8 mouse cellular contexts compared by ENCODE assay signal in the genomic region with DNA sequence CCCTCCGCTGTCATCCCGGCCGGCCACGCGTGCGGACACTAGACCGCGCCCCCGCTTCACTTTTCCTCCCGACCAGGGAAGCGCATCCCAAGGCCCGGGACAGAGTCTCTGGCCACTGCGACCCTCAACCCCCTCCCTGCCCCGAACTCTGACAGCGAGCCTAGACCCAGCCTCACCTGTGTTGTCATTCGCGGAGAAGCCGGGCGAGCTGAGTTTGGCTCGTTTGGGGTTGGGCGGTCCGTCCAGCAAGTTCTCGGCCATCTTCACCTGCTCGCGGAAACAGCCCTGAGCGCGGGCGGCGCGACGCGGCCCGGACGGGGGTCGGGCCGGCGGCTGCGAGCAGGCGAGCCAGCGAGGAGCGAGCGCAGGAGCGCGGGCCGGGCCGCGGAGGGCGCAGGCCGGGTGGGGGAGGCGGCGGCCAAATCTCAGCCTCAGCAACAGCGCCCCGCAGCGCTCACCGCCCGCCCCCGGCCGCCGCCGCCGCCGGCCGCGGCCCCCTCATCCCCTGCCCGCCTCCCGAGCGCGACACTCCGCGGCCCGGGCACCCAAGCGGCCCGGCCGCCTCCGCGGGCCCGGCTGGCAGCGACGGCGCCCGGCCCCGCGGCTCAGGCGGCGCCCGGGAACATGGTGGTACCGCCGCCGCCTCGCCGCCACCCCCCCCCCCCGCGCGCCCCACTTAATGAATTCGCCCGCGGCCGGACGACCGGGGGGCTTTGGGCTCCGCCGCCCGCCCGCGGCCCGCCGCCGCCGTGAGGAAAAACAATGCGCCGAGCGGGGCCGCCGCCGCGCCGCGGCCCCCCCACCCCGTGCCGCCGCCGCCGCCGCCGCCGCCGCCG. TPM values are rescaled to one million over a fixed set of nuclear protein-coding genes. Genes with fewer than 3 reads are reported as not detected.
DNase-seq lines count a peak whose midpoint lies in the region; ATAC-seq lines count a peak whose summit lies in the region.

No protein-coding gene starts in this region.

- H3K36me3 ChIP-seq in intestine, embryonic 14.5 days (ENCODE audit: control insufficient read depth, insufficient read depth, low read length), result no peaks in the 10 kb centered on the region; the same call in 1 of the 2 replicates
- H3K36me3 ChIP-seq in limb, embryonic 11.5 days (ENCODE audit: control insufficient read depth, insufficient read depth, low read length), result no peaks in the 10 kb centered on the region
- H3K36me3 ChIP-seq in midbrain, embryonic 12.5 days, result 0 out of 2 replicates have a peak, but pooled peaks cover 2% of the 10 kb centered on the region

- intact Hi-C loops in gastrocnemius, postnatal 14 days (cut with DNase I; ENCODE audit: low total_unique reads), result loop anchor here (5.0 to 10.0 kb wide), 2 partner anchors 96 to 138 kb away; partner anchors contain the start of gene Trap1

- peak; percentile 64 for DNase-seq in adipocyte (ENCODE audit: low spot score)
- DNase-seq in embryo, embryonic 10 days (ENCODE audit: low spot score), result peak; percentile 63
- DNase-seq in gastrocnemius, postnatal 14 days, result peak; percentile 81
- DNase-seq in intestine, embryonic 14.5 days (ENCODE audit: low spot score), result peak; percentile 80
- peak; percentile 65 for DNase-seq in limb, embryonic 11.5 days (ENCODE audit: low spot score)
- peak; percentile 40 for DNase-seq in skeletal muscle tissue, adult 2 months (ENCODE audit: low read depth, low spot score)
- no peak for DNase-seq in c-Kit-positive CD71-positive TER-119-positive erythroid progenitor cells, embryonic 14.5 days (ENCODE audit: low spot score)

- no peaks in the 10 kb centered on the region for H3K27me3 ChIP-seq in intestine, embryonic 14.5 days (replicated peaks; ENCODE audit: control insufficient read depth, insufficient read depth, low read length)
- H3K27me3 ChIP-seq in limb, embryonic 11.5 days (ENCODE audit: control insufficient read depth, insufficient read depth, low read length), result 0 out of 2 replicates have a peak, but pooled peaks cover 2% of the 10 kb centered on the region
- H3K27me3 ChIP-seq in midbrain, embryonic 12.5 days, result peaks cover 15% of the 10 kb centered on the region

- under 1% methylated on average over 48 of the region's 128 CpGs for WGBS in intestine, embryonic 14.5 days
- WGBS in limb, embryonic 11.5 days, result under 1% methylated on average over 80 of the region's 128 CpGs
- WGBS in midbrain, embryonic 12.5 days, result under 1% methylated on average over 77 of the region's 128 CpGs

- ATAC-seq in intestine, embryonic 14.5 days (replicated peaks; ENCODE audit: low FRiP score, low TSS enrichment, low read depth), result peak; percentile 69
- ATAC-seq in limb, embryonic 11.5 days (ENCODE audit: insufficient number of reproducible peaks, low FRiP score, low TSS enrichment, low read depth), result peak; percentile 44; the same call in 1 of the 2 replicates
- peak; percentile 64 for ATAC-seq in midbrain, embryonic 12.5 days (ENCODE audit: low FRiP score, low read depth)

- H3K9ac ChIP-seq in intestine, embryonic 14.5 days (ENCODE audit: low read length), result peak overlapping the region; percentile 97
- H3K9ac ChIP-seq in limb, embryonic 11.5 days (ENCODE audit: low read length), result peak overlapping the region; percentile 98
- peak overlapping the region; percentile 92 for H3K9ac ChIP-seq in midbrain, embryonic 12.5 days (replicated peaks)

- peaks cover 14% of the 10 kb centered on the region for H3K4me1 ChIP-seq in intestine, embryonic 14.5 days (replicated peaks; ENCODE audit: control insufficient read depth, insufficient read depth, low read length)
- H3K4me1 ChIP-seq in limb, embryonic 11.5 days (ENCODE audit: control insufficient read depth, insufficient read depth, low read length), result peaks cover 4% of the 10 kb centered on the region; the same call in 1 of the 2 replicates
- H3K4me1 ChIP-seq in midbrain, embryonic 12.5 days, result peaks cover 22% of the 10 kb centered on the region

- peak overlapping the region; percentile 93 for H3K4me3 ChIP-seq in intestine, embryonic 14.5 days (ENCODE audit: low read depth, low read length)
- H3K4me3 ChIP-seq in limb, embryonic 11.5 days (ENCODE audit: low read depth, low read length), result peak overlapping the region; percentile 93
- H3K4me3 ChIP-seq in midbrain, embryonic 12.5 days, result peak overlapping the region; percentile 89

- no peaks in the 10 kb centered on the region for H3K9me3 ChIP-seq in intestine, embryonic 14.5 days (ENCODE audit: control insufficient read depth, low read length)
- no peaks in the 10 kb centered on the region for H3K9me3 ChIP-seq in limb, embryonic 11.5 days (ENCODE audit: control insufficient read depth, low read length)
- no peaks in the 10 kb centered on the region for H3K9me3 ChIP-seq in midbrain, embryonic 12.5 days

- H3K4me2 ChIP-seq in intestine, embryonic 14.5 days (ENCODE audit: low read length), result peak overlapping the region; percentile 78
- peak overlapping the region; percentile 68 for H3K4me2 ChIP-seq in limb, embryonic 11.5 days (ENCODE audit: low read depth, severe bottlenecking)
- H3K4me2 ChIP-seq in midbrain, embryonic 12.5 days (replicated peaks), result peak overlapping the region; percentile 76

- peak overlapping the region; percentile 96 for H3K27ac ChIP-seq in intestine, embryonic 14.5 days (ENCODE audit: low read depth)
- peak overlapping the region; percentile 99 for H3K27ac ChIP-seq in limb, embryonic 11.5 days (replicated peaks; ENCODE audit: low read depth, low read length)
- peak overlapping the region; percentile 96 for H3K27ac ChIP-seq in midbrain, embryonic 12.5 days (replicated peaks)

RNA-seq across cellular contexts. Expression of gene Crebbp, which starts 0.6 kb away (rescaled TPM):
- total RNA-seq in gastrocnemius, postnatal 14 days (2021), result 10 to 100 TPM; 33.0 to 33.1 TPM
- 38.1 and 43.4 TPM in 2 replicates for polyA plus RNA-seq in intestine, embryonic 14.5 days (2014; fragmentation: Nextera tagmentation; extraction: Ambion mirVana)
- 42.4 and 43.5 TPM in 2 replicates for polyA plus RNA-seq in limb, embryonic 11.5 days (2014; fragmentation: Nextera tagmentation; extraction: Ambion mirVana)
- polyA plus RNA-seq in midbrain, embryonic 12.5 days (2016; fragmentation: Nextera tagmentation; extraction: Ambion mirVana), result 39.9 and 41.3 TPM in 2 replicates
